Mouse (Mus musculus) liver, embryonic 12.5 days (tissue): ENCODE measurements at regions not wholly inside any gene's neighbourhood (a gene's known extent, or its start where the extent isn't known, plus 50 kb on each side); places are given as distances from the start of the nearest gene placed in this dataset.

Source experiments
- ATAC-seq: fragments of 200-750 bp; cut with Nextera tagmentation; 2 replicates; pipeline ENCODE4 v1.8.0; 2017; ENCODE audit warnings: moderate number of reproducible peaks, mild to moderate bottlenecking, moderate library complexity
- H3K27ac ChIP-seq: fragments of 300-500 bp; sonication (generic); 2 replicates; pipeline ENCODE4 v1.5.1; 2016; ENCODE audit warnings: mild to moderate bottlenecking
- H3K27me3 ChIP-seq: fragments of 300-500 bp; sonication (generic); replicated peaks from 2 replicates; pipeline ENCODE4 v1.6.1; 2016; ENCODE audit warnings: mild to moderate bottlenecking, moderate library complexity
- H3K36me3 ChIP-seq: fragments of 300-500 bp; sonication (generic); 2 replicates; pipeline ENCODE4 v1.6.1; 2016; ENCODE audit warnings: mild to moderate bottlenecking, moderate library complexity
- H3K4me1 ChIP-seq: fragments of 300-500 bp; sonication (generic); 2 replicates; pipeline ENCODE4 v1.6.1; 2016
- H3K4me2 ChIP-seq: fragments of 300-500 bp; sonication (generic); 2 replicates; pipeline ENCODE4 v1.6.1; 2016; ENCODE audit warnings: mild to moderate bottlenecking, moderate library complexity
- H3K4me3 ChIP-seq: fragments of 300-500 bp; sonication (generic); 2 replicates; pipeline ENCODE4 v1.5.1; 2016; ENCODE audit warnings: mild to moderate bottlenecking, moderate library complexity
- H3K9ac ChIP-seq: fragments of 300-500 bp; sonication (generic); 2 replicates; pipeline ENCODE4 v1.6.1; 2016; ENCODE audit warnings: mild to moderate bottlenecking, moderate library complexity
- H3K9me3 ChIP-seq: fragments of 300-500 bp; sonication (generic); replicated peaks from 2 replicates; pipeline ENCODE4 v1.6.1; 2016; ENCODE audit warnings: mild to moderate bottlenecking, moderate library complexity
- WGBS: fragments of 180-500 bp; shearing (Covaris S2); methylation state at CpG from one replicate; pipeline ENCODE4 v1.1.7; 2016; ENCODE audit not compliant: insufficient replicate concordance; 5-methylcytosine and 5-hydroxymethylcytosine counted together

DNA sequence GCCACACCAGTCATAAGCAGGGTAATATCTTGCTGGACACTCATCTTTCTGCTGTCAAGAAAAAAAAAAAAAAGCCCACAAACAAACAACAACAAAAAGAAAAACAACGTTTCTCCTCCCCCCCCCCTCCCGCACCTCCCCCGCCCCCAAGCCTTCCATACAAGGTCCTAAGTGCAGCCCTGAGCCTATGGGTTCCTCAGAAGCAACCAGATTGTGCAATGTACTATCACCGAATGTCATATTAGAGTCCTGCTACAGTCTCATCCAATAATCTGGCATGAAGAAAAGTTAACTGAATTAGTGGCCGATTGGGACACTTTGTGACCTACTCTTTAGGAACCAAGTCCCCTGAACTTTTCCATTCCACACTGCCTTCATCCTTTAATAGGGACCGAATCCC lies 161.5 kb downstream of the Gm10295 start:
- ATAC-seq, result no peak
- Histone ChIP-seq H3K4me2 (no peak overlapping the region), H3K4me3 (no peak overlapping the region), H3K9me3 (no peaks in the 10 kb centered on the region), H3K36me3 (no peaks in the 10 kb centered on the region), H3K27me3 (no peaks in the 10 kb centered on the region), H3K9ac (no peak overlapping the region), H3K27ac (no peak overlapping the region), H3K4me1 (no peaks in the 10 kb centered on the region)
- 58% methylated on average over 6 of the region's 6 CpGs for WGBS

GRCm38 (mm10) chr7:71188119-71188518 lies 163.2 kb downstream of the Gm10295 start:
- Histone ChIP-seq H3K27me3 (no peaks in the 10 kb centered on the region), H3K4me2 (no peak overlapping the region), H3K27ac (no peak overlapping the region), H3K9me3 (no peaks in the 10 kb centered on the region), H3K36me3 (no peaks in the 10 kb centered on the region), H3K9ac (no peak overlapping the region), H3K4me1 (no peaks in the 10 kb centered on the region), H3K4me3 (no peak overlapping the region)
- 26% methylated on average over 6 of the region's 6 CpGs for WGBS
- ATAC-seq, result no peak

DNA sequence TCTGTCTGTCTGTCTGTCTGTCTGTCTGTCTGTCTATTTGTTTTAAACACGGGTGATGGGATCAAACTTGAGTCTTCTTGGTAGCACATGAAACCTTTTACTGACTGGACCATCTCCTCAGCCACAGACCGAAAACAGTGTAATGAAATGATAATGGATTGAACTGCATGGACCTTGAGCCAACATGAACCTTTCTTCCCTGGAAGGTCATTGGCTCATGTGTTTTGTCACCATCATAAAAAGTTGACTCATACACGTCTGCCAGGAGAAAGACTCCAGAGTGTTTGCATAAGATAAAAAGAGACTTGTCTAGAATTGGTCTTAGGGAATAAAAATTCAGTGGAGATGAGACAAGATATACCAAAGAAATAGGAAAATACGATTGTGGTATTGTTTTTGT lies 176.4 kb downstream of the Gm10295 start:
- no peak overlapping the region for H3K4me3 ChIP-seq
- 51% methylated on average over 4 of the region's 4 CpGs for WGBS
- H3K27me3 ChIP-seq, result no peaks in the 10 kb centered on the region
- no peaks in the 10 kb centered on the region for H3K4me1 ChIP-seq
- H3K9me3 ChIP-seq, result no peaks in the 10 kb centered on the region
- no peak overlapping the region for H3K9ac ChIP-seq
- ATAC-seq, result no peak
- no peak overlapping the region for H3K27ac ChIP-seq
- H3K4me2 ChIP-seq, result no peak overlapping the region
- H3K36me3 ChIP-seq, result no peaks in the 10 kb centered on the region

- H3K9ac ChIP-seq, result no peak overlapping the region
- no peak for ATAC-seq
These were observed 212.2 kb downstream of the Gm10295 start for GRCm38 (mm10) chr7:71139068-71139467.

GRCm38 (mm10) chr7:71129981-71130380 lies 221.3 kb downstream of the Gm10295 start:
- Histone ChIP-seq H3K4me3 (no peak overlapping the region), H3K4me1 (no peaks in the 10 kb centered on the region), H3K27ac (no peak overlapping the region), H3K9ac (no peak overlapping the region), H3K9me3 (no peaks in the 10 kb centered on the region), H3K4me2 (no peak overlapping the region), H3K36me3 (no peaks in the 10 kb centered on the region), H3K27me3 (no peaks in the 10 kb centered on the region)
- WGBS, result 71% methylated on average over 1 of the region's 1 CpGs
- ATAC-seq, result no peak

More at GRCm38 (mm10) chr7:71139068-71139467, 212.2 kb downstream of the Gm10295 start:
- no peak overlapping the region for H3K4me2 ChIP-seq
- no peaks in the 10 kb centered on the region for H3K27me3 ChIP-seq
- no peak overlapping the region for H3K27ac ChIP-seq
- no peaks in the 10 kb centered on the region for H3K9me3 ChIP-seq
- WGBS, result 72% methylated on average over 5 of the region's 5 CpGs
- H3K36me3 ChIP-seq, result no peaks in the 10 kb centered on the region
- no peaks in the 10 kb centered on the region for H3K4me1 ChIP-seq
- H3K4me3 ChIP-seq, result no peak overlapping the region

- H3K27ac ChIP-seq, result no peak overlapping the region
- no peaks in the 10 kb centered on the region for H3K27me3 ChIP-seq
- no peak overlapping the region for H3K9ac ChIP-seq
- no peaks in the 10 kb centered on the region for H3K4me1 ChIP-seq
- ATAC-seq, result no peak
- no peaks in the 10 kb centered on the region for H3K9me3 ChIP-seq
- H3K4me3 ChIP-seq, result no peak overlapping the region
- no peak overlapping the region for H3K4me2 ChIP-seq
- 46% methylated on average over 3 of the region's 3 CpGs for WGBS
- H3K36me3 ChIP-seq, result no peaks in the 10 kb centered on the region
These were observed 222.4 kb downstream of the Gm10295 start for GRCm38 (mm10) chr7:71128928-71129327.

DNA sequence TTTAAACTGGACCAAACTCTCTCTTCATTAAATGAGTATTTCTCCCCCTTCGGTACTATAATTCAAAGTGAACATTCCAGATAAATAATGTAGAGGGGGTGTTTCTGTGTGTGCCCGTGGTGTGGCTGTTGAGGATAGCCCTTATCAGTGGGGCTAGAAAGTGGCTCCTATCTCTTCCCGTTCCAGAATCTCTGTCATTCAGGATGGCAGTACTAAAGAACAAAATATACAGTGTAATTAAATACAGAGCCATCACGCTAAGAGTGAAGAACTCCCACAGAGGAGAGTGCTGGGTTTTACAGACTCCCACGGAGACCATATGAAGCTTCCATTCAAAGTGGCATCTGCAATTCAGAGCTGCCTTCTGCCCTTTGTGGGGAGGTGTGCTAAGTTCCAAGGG lies 229.8 kb downstream of the Gm10295 start:
- no peak for ATAC-seq
- Histone ChIP-seq H3K9me3 (no peaks in the 10 kb centered on the region), H3K27me3 (no peaks in the 10 kb centered on the region), H3K36me3 (no peaks in the 10 kb centered on the region), H3K9ac (no peak overlapping the region), H3K4me2 (no peak overlapping the region), H3K4me1 (peaks cover 12% of the 10 kb centered on the region; the same call in 1 of the 2 replicates), H3K4me3 (no peak overlapping the region), H3K27ac (no peak overlapping the region)
- WGBS, result 32% methylated on average over 5 of the region's 5 CpGs

GRCm38 (mm10) chr7:71120975-71121374 lies 230.3 kb downstream of the Gm10295 start:
- no peak overlapping the region for H3K27ac ChIP-seq

DNA sequence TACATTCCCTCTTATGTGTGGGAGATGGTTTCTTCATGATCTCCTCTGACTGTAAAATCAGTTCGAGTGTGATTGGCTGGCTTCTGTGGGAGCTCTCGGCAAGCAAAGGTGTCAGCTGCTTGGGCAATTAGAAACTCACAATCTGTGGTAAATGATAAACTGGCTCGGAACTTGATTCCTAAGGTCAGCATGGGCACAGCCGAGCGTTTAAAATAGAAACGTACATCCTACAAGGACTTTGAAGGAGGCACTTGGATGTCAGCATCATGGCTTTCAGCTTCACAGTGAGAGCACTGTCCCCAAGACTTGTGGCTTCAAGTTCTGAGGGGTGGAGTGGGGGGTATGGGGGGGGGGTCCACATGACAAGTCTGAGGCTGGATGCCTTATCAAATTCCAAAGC lies 231.3 kb downstream of the Gm10295 start:
- 52% methylated on average over 6 of the region's 6 CpGs for WGBS

More at GRCm38 (mm10) chr7:71120975-71121374, 230.3 kb downstream of the Gm10295 start:
- H3K9ac ChIP-seq, result no peak overlapping the region
- H3K36me3 ChIP-seq, result no peaks in the 10 kb centered on the region
- H3K4me1 ChIP-seq, result peaks cover 12% of the 10 kb centered on the region; the same call in 1 of the 2 replicates
- H3K9me3 ChIP-seq, result no peaks in the 10 kb centered on the region
- 62% methylated on average over 4 of the region's 4 CpGs for WGBS
- no peak overlapping the region for H3K4me3 ChIP-seq
- no peak for ATAC-seq
- H3K27me3 ChIP-seq, result no peaks in the 10 kb centered on the region
- H3K4me2 ChIP-seq, result no peak overlapping the region

GRCm38 (mm10) chr7:71107101-71107500 lies 244.2 kb downstream of the Gm10295 start:
- no peaks in the 10 kb centered on the region for H3K36me3 ChIP-seq
- H3K4me2 ChIP-seq, result no peak overlapping the region
- no peaks in the 10 kb centered on the region for H3K27me3 ChIP-seq
- H3K4me1 ChIP-seq, result no peaks in the 10 kb centered on the region
- H3K4me3 ChIP-seq, result no peak overlapping the region
- no peaks in the 10 kb centered on the region for H3K9me3 ChIP-seq
- 72% methylated on average over 6 of the region's 6 CpGs for WGBS
- no peak for ATAC-seq
- H3K9ac ChIP-seq, result no peak overlapping the region
- H3K27ac ChIP-seq, result no peak overlapping the region

More for the DNA sequence above, 231.3 kb downstream of the Gm10295 start:
- no peaks in the 10 kb centered on the region for H3K27me3 ChIP-seq
- peaks cover 12% of the 10 kb centered on the region; the same call in 1 of the 2 replicates for H3K4me1 ChIP-seq
- no peak for ATAC-seq
- no peak overlapping the region for H3K9ac ChIP-seq
- H3K4me2 ChIP-seq, result no peak overlapping the region
- no peaks in the 10 kb centered on the region for H3K36me3 ChIP-seq
- no peak overlapping the region for H3K4me3 ChIP-seq
- no peaks in the 10 kb centered on the region for H3K9me3 ChIP-seq
- H3K27ac ChIP-seq, result no peak overlapping the region

- H3K9ac ChIP-seq, result no peak overlapping the region
- no peaks in the 10 kb centered on the region for H3K27me3 ChIP-seq
- WGBS, result 57% methylated on average over 2 of the region's 2 CpGs
- H3K27ac ChIP-seq, result no peak overlapping the region
- H3K9me3 ChIP-seq, result no peaks in the 10 kb centered on the region
- H3K4me3 ChIP-seq, result no peak overlapping the region
- H3K4me2 ChIP-seq, result no peak overlapping the region
- H3K36me3 ChIP-seq, result no peaks in the 10 kb centered on the region
- no peak for ATAC-seq
- no peaks in the 10 kb centered on the region; the same call in 1 of the 2 replicates for H3K4me1 ChIP-seq
These were observed 251.0 kb downstream of the Gm10295 start for GRCm38 (mm10) chr7:71100266-71100665.

- H3K9me3 ChIP-seq, result no peaks in the 10 kb centered on the region
- H3K4me1 ChIP-seq, result peaks cover 19% of the 10 kb centered on the region
- no peak overlapping the region for H3K4me2 ChIP-seq
- H3K9ac ChIP-seq, result no peak overlapping the region
- ATAC-seq, result no peak
- H3K36me3 ChIP-seq, result no peaks in the 10 kb centered on the region
- H3K4me3 ChIP-seq, result no peak overlapping the region
- WGBS, result 62% methylated on average over 4 of the region's 4 CpGs
- H3K27ac ChIP-seq, result no peak overlapping the region
- H3K27me3 ChIP-seq, result no peaks in the 10 kb centered on the region
These were observed 253.0 kb downstream of the Gm10295 start for GRCm38 (mm10) chr7:71098276-71098675.

- 25% methylated on average over 6 of the region's 6 CpGs for WGBS
- H3K27ac ChIP-seq, result peak overlapping the region; percentile 51; the same call in 1 of the 2 replicates
These were observed 257.9 kb downstream of the Gm10295 start for GRCm38 (mm10) chr7:71093301-71093939.

More at GRCm38 (mm10) chr7:71093301-71093939, 257.9 kb downstream of the Gm10295 start:
- ATAC-seq, result peak; percentile 91
- Histone ChIP-seq H3K27me3 (no peaks in the 10 kb centered on the region), H3K9ac (no peak overlapping the region), H3K4me2 (peak overlapping the region; percentile 44), H3K36me3 (no peaks in the 10 kb centered on the region), H3K9me3 (no peaks in the 10 kb centered on the region), H3K4me1 (peaks cover 30% of the 10 kb centered on the region), H3K4me3 (no peak overlapping the region)
